Mouse (Mus musculus): ENCODE results near the gene Dph6.
"Not testable (repeated sequence)": the region's sequence is repeated elsewhere in the genome, so short reads cannot be mapped to it uniquely, and the experiment has no call there.

Dph6 gene

DNA sequence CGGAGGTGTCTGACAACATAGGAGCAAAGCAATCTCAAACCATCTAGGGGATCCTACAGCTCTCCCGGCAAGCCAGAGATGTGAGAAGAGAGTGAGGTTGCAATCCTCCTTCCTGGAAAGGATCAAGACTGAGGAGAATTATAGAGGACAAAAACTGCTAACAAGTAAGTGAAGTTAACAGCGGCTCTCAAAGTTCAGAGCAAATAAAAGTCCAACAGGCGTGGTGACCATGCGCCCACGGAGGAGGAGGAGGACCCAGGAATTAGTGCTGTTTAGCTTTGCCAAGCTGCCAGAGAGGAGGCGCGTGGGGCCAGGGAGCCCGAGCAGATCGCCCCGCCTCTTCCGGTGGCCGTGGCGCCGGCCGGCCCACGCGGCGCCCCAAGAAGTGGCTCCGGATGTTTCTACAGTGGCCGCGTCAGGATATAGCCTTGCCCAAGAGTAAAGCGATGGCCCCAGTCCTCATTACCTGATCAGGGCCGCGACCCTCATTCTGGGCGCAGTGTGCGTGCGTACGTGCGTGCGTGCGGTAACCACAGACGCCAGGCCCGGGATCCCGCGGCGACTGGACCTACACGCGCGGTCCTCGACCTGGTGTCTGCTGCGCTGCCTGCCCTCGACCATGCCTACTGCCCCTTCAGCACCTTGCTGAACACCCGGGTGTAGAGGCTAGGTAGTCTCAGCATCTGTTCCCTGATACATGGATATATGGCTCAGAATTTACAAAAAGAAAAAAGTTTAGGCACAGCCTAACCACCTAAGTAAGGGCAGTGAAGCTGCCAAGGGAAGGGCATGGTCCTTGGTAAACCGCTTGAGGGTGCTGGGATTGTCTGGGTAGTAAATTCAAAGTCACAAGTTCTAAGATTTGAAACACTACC lies at the start of gene Dph6:
Gene Dph6, minus strand, starts transcription at position 600 of the 875 bp plus-strand sequence.
- DNase-seq: peak; percentile 86

DNA sequence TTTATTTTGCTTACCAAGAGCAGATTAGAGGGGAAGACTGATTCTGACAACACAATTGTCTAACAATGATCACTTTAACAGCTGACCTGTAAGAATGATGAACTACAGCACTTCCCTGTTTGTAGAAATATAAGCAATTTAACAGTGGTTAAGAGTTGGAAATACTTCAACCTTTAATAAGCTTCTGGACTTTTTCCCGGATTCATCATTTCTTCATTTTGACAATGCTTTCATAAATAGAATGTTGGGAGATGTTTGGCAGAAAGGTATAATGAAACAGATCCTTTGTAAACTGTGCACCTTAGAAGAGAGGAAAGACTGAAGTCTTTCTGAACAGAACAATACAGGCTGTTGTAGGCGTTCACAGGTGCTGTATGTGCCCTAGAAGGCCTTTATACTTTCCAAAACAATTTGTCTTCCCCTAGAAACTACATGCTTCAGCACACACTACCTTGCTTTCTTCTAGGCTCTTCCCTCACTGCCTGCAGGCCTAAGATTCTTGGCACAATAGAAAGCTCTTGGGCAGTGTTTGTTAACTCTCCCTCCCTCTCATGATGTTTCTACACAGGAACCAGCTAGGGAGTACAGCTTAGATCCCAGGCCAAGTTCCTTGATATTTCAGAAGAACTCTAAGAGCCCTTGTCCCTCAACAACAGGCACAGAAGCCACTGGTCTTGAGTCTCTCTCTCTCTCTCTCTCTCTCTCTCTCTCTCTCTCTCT lies 46.4 kb upstream of the Dph6 start:
- DNase-seq: no peak

DNA sequence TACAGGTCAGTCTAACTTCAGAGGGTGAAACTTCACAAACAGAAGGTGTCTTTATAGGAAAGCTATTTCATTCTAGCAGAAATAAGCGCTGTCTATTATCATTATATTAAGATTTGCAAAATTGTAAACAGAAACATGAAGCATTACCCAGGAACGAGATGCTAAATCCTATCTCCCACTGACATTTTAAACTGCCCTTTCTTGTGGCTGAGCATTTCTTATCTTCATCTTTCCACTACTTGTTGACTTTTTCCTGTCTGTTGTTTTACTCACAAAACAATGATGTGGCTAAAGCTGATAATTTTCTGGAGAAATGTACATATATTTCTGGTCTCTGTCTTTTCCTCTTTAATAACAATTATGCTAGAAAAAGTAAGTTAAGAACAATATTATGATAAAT lies 36.8 kb upstream of the Dph6 start:
- DNase-seq: no peak

DNA sequence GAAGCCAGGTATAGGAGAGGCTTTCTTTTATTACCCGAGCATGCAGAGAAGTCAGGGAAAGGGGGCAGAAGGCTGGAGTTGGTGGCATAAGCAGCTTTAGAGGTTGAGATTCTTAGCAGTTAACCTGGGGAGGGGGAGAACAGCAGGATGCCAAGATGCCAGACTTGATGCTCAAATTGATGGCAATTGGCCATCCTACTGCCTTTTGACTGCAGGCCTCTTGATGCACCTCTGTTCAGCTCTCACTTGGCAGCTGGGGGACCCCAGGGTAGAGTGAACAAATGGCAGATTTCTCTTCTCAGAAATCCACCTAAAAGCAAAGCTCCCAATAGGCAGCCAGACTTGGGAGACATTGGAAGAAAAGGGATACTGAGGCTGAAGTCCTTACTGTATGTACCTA lies 32.7 kb upstream of the Dph6 start:
- DNase-seq: no peak

DNA sequence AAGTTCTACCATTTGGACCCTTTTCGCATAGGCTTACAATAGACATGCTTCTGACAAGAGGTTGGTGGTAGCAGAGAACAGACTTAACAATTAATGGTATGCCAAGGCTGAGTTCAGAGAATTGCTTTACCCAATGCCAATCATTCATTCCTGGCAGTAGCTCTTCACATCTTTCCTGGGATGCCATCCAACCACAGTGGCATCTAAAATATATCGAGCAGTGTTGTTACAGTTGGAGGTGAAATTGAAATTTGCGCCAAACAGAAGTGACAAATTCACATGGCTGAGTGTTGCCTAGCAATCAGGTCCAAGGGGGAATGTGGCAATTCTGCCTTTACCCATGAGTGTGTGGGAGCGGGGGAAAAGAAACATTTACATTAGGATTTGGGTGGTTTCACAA lies 32.3 kb upstream of the Dph6 start:
- DNase-seq: no peak

DNA sequence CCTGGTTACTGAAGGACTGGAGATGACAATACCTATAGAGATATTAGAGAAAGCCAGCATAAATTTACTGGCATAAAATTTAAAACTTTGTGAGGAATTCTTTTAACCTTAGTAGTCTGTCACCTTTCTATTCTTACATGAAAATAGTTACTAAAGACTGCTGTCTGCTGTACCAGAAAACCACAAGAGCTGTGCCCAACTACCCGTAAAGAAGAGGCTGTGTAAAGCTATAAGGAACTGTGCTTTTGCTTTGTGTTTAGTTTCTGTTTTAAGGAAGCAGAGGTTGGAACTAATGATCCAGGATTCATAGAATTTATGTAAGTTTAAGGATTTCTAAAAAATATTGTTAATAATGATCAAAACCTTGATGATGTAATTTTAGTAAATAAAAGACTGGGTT lies 19.1 kb upstream of the Dph6 start:
- DNase-seq: no peak

DNA sequence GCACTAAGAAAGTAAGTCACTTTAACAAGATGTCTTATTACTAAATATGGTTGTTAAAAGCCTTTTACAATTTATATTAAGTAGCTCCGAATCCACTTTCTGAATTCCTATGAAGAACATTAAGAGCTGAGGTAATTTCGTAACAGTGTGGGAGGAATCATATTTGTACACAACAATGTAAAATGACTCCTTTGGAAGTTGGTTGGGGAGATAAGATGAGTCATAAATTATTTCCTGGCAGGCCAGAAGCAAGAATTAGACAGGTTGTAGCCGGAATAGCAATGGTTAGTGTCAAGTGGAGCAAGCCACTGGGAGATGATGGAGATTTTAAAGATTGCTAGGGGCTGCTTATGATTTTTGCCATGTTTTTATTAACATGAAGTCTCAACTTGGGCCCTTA lies 16.2 kb upstream of the Dph6 start:
- no peak for DNase-seq

DNA sequence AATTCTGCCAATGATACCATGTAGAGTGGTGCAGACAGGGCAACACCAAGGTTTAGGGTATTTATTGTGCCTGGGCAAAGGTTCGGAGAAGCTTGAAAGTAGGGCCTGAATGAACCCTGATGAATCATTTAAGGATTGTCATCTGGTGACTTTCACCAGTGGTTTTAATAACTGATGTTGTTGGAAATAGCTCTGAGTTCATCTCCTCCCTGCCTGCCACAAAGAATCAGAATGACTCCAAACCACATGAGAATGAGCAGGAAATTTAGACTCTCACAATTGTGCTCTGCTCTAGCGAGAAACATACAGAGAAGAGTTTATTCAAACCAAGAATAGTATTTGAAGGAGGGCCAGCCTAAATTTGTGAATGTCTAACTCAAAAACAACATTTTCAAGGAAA lies 4.2 kb upstream of the Dph6 start:
- no peak for DNase-seq

DNA sequence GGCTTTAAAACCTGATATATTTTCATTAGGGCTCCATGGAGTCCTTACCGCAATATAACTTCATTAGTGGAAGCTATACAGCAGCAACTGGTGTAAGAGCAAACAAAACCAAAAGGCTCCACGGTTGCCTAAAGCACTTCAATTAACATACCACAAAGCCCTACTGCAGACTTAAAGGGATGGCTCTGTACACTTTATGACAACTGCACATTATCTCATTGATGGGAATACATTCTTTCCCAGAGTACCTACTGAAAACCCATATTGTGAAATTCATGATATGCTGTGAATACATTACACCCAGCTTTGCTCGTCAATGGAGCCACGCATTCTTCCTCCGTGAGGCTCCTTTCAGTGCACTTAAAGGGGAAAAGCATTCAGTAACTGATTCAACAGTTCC lies 8.5 kb downstream of the Dph6 start:
- DNase-seq: no peak

DNA sequence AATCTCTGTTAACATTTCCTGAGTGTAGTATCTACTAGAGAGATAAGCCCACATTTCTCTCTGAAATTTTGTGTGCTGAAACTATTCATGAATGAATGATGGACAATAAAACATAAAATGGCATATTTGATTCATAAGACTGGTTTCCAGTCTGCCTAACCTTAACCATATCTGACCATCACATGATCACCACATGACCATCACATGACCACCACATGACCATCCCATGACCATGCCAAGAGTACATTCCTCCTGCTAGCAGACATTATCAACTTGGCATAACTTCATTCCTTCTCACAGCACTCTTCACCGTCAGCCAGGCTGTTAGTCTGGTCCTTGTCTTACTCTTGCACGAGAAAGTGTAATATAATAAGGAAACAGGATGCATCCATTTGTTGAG lies 10.9 kb downstream of the Dph6 start:
- DNase-seq: no peak

DNA sequence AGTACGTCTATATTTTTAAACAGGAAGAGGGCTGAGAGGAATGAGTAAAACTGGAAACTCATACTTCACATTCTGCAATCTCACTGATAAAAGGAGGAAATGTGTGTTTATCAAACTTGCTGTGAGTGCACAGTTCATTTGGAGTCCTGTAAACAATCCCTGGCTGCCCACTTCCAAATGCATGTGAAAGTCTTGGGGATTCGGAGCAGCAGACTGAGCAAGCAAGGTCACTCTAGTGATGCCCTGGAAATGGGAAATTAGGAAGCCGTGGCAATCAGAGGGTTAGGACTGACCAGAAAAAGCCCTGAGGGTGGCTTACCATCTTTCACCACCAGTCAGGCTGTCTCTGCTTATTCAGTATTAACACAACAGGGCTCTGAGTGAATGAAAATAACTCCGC lies 30.1 kb downstream of the Dph6 start:
- DNase-seq: no peak

DNA sequence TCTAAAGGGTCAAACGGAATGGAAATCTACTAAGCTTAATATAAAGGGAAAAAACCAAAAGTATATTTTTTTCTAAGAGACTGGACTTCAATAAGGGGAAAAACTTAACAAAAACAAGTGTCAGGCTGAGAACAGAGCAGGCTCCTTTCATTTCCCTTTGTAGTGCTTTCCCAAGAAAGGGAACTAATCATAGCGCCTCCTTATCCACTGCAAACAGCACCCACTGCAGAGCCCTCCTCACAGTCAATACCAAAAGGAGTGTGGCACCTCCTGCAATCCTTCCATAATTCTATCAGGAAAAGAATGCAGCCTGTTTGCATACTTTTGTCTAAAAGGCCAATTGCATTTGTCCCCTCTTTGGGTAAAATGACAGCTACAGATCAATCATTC lies 32.2 kb downstream of the Dph6 start:
- DNase-seq: no peak

DNA sequence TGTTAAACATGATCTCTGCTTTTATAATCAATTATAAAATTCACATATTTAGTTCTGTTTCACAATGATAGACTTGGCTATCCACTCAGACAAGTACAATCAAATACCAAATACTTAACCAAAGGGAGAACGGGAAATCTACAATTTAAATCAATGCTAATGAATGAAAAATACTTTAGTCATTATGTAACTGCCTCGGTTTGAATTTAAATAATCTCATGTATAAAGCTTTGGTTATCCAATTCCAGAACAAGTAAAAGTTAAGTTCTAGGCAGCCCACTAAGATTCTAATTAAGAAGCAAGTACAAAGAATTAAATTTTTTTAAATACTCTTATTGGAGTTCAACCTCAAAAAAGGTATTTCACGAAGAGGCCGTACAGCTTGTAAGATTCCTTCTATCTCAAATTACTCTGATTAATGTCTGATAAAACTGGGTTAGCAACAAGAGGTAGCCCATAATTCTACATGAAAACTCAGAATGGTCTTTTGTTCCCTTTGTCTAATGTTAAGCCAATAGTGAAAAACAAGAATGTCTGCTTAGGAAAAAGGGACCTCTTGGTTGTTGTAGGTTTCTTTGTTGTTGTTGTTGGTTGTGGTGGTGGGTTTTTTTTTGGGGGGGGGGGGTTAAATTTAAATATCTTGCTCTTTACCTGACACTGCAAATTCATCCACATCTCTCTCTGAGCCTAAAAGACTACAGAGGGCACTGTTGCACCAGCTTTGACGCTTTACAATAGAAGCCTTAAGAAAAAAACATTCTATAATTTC lies 32.8 kb downstream of the Dph6 start:
- no peak for DNase-seq

DNA sequence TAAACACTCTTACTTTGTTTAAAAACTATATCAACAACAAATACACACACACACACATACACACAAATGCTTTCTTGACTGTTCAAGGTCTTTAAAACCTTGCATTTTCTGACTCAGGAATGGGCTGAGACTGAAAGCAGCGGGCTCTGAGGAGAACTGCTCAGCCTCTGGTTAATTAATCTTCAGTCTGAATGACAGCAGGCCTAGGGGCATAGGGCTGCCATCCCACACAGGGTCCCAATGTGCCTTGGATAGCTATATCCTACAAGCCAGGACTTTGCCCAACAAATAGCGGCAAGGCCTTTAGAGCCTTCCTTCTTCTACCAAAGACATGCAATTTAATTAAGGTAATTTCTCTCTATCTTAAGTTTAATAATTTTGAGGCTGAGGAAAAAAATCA lies 43.2 kb downstream of the Dph6 start:
- no peak for DNase-seq

DNA sequence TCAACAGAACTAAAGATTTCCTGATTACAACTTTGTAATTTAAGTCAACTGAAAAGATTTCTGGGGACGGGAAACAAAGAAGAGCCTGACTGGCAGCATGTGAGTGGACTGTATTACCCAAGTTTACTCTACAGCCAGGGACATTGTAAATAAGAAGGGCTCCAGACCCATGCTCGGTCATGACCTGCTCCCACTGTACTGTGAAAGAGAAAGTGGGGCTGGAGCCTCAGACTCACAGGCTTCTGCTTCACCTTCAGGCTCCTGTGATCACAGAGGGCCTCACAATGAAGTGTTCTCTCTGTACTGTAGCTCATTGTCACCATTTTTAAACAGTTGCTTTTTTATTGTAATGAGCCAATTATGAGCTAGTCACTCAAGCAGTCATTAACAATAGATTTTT lies 44.7 kb downstream of the Dph6 start:
- no peak for DNase-seq

DNA sequence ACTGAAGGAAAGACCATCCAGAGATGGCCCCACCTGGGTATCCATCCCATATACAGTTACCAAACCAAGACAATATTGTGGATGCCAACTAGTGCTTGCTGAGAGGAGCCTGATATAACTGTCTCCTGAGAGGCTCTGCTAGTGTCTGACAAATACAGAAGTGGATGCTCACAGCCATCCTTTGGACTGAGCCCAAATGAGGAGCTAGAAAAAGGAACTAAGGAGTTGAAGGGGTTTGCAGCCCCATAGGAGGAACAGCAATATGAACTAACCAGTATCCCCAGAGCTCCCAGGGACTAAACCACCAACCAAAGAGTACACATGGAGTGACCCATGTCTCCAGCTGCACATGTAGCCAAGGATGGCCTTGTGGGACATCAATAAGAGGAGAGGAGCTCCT lies 49.6 kb downstream of the Dph6 start:
- not testable (repeated sequence) for DNase-seq

DNA sequence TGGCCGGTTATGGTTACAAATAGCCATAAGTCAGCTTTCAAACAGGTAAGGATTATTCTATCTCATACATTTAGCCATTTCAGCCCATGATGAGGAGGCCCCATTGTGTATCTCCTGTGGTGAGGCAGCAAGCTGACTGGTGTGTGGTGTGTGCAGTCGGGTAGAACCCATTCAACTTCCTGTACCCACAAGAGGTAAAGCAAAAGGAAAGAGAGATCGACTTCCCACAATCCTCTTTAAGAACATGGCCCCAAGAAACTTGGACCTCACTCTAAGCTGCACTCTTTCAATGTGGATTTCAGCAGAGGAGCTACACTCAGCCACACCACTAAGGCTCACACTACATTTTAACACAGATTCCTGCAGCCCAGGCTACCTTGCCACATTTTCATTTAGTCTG lies 53.6 kb downstream of the Dph6 start:
- DNase-seq: no peak

DNA sequence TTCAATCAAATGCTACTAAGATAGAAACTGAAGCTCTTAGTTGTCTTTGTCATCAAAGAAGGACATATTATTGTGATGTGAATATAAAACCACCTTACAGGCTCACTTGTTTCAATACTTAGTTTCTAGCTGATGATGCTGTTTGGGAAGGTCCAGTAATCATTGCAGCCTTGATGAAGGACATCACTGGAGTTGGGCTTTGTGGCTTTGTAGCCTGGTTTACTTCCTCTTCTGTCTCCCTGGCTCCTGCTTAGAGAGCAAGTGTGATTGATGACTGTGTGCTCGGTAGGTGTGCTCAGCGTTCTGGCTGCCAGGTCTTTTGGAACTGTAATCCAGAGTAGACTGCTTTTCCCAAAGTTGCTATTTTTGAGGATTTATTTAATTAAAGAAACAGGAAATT lies 55.0 kb downstream of the Dph6 start:
- no peak for DNase-seq

DNA sequence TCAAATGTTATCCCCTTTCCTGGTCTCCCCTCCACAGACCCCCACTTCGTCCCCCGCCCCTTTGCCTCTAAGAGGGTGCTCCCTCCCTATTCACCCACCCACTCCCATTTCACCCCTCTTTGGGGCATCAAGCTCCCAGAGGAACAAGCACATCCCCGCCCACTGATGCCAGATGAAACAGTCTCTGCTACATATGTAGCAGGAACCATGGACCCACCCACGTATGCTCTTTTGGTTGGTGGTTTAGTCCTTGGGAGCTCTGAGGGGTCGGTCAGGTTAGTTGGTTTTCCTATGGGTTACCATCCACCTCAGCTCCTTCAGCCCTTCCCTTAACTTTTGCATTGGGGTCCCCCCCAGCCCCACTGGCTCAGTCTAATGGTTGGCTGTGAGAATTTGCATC lies 61.4 kb downstream of the Dph6 start:
- no peak for DNase-seq

DNA sequence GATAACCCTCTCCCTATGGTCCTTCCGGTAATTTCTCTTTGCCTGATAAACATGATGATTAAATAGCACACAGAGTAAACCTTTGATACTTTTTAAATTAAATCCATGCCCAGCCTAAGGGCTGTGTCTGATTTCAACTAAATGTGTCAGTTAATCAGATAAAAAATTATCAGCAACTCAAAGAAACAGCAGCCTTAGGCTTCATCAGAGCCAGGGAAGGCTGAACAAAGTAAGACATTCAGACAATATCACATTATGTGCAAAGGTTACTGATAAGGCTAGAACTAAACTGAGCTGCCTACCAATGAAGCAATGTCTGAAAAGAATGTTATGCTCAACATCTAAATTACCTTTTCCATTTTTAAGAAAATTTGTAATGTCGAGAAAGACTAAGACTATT lies 74.0 kb downstream of the Dph6 start:
- DNase-seq: no peak

DNA sequence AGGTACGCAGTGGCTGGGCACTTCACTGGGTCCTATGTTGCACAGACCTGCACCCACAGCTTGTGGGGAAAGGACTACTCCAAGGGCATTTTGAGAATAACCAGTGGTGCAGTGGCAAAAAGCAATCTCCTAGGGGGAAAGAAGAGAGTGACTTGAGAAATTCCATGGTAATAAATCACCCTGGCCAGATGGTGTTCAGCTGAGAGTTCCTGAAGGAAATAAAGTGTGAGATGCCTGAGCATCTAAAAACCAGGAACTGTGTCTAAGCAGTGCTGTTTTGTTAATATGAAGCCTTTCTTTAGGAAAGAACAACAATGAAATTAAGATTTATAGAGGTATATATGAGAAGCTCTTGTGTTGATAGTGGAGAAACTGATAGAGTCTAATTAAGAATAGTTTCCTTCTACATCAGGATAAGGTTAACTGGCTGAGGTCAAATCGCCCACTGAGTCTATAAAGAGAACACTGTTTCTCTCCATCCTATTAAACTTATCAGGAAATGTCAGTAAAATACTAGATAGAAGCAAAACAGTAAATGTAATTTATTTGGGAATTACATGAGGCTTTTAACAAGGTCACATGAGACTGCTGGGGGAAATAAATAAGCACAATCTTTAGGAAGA lies 111.7 kb downstream of the Dph6 start:
- DNase-seq: no peak

DNA sequence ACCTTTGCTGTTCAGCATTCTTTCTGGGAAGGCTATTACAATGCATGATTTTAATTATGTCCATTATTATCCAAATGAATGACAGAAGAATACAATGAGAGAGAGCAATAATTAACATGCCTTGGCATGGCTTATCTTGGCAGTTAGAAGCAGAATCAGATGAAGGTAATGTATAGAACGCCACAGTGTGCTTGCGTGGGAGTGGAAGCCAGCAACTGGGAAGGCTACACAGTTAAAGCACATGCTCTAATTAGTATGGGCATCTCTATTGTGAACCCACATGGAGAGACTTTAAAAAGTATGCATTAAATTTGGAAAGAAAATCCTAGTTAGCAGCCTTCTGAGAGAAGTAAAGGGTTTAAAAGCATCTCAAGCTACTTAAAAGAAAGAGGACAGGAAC lies 112.4 kb downstream of the Dph6 start:
- DNase-seq: no peak

DNA sequence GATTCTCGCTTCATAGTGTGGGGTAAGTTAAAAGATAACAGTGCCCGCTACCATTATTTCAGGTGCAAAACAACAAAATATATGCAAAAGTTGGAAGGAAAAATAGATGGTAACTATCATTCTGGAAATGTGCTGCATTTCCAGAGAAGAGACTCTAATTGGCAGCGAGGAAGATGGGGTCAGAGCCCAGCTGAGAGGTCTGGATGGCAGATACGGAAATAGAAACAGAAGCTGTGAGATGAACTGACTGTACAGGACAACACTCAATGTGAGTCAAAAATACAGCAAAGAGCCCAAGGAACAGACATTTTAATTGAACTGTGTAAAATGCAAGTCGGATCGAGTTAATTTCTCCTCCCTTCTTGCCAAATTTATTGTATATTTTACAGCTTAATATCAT lies 114.3 kb downstream of the Dph6 start:
- no peak for DNase-seq
